8 mouse cellular contexts compared by ENCODE assay signal in genomic region chr2:70825371-70826051, GRCm38 (mm10). TPM values are rescaled to one million over a fixed set of nuclear protein-coding genes. Genes with fewer than 3 reads are reported as not detected.
DNase-seq lines count a peak whose midpoint lies in the region; ATAC-seq and TF ChIP-seq lines count a peak whose summit lies in the region.

Tlk1 (minus strand) TSS chr2:70825728.

- peak; percentile 75 to 80 (median 78) for DNase-seq in liver, embryonic 14.5 days (ENCODE audit: low read depth in 3 of 3, low spot score in 3 of 3)
- DNase-seq in neural tube, embryonic 11.5 days (ENCODE audit: low spot score) = peak; percentile 91

- ATAC-seq in embryonic facial prominence, embryonic 15.5 days (ENCODE audit: insufficient number of reproducible peaks, low FRiP score, low TSS enrichment, low read depth) = peak; percentile 87
- ATAC-seq in heart, embryonic 12.5 days (ENCODE audit: insufficient number of reproducible peaks, low FRiP score) = peak; percentile 88
- peak; percentile 92 for ATAC-seq in kidney, embryonic 16.5 days (ENCODE audit: low FRiP score, low TSS enrichment)
- peak; percentile 81 for ATAC-seq in liver, embryonic 14.5 days (ENCODE audit: insufficient read depth)
- ATAC-seq in neural tube, embryonic 11.5 days (ENCODE audit: insufficient read depth, low FRiP score, low TSS enrichment) = peak; percentile 76
- ATAC-seq in stomach, embryonic 16.5 days (ENCODE audit: insufficient read depth, low FRiP score) = peak; percentile 93

- no peaks in the 10 kb centered on the region for H3K36me3 ChIP-seq in C2C12 (ENCODE audit: control insufficient read depth, insufficient read depth)
- H3K36me3 ChIP-seq in embryonic facial prominence, embryonic 15.5 days = no peaks in the 10 kb centered on the region
- H3K36me3 ChIP-seq in heart, embryonic 12.5 days = no peaks in the 10 kb centered on the region
- H3K36me3 ChIP-seq in kidney, embryonic 16.5 days (ENCODE audit: insufficient read depth, low read length) = no peaks in the 10 kb centered on the region
- H3K36me3 ChIP-seq in liver, embryonic 14.5 days (replicated peaks; ENCODE audit: control insufficient read depth, insufficient read depth, low read depth) = no peaks in the 10 kb centered on the region
- no peaks in the 10 kb centered on the region for H3K36me3 ChIP-seq in neural tube, embryonic 11.5 days (ENCODE audit: control insufficient read depth, insufficient read depth, low read length)
- no peaks in the 10 kb centered on the region for H3K36me3 ChIP-seq in stomach, embryonic 16.5 days (ENCODE audit: control insufficient read depth, insufficient read depth, low read length)

- TF ChIP-seq EP300 in liver, embryonic 14.5 days (IDR thresholded peaks at IDR 0.05; ENCODE audit: low read depth) = no peak

- no peaks in the 10 kb centered on the region for H3K27me3 ChIP-seq in C2C12 (ENCODE audit: control insufficient read depth, insufficient read depth, insufficient read length)
- H3K27me3 ChIP-seq in embryonic facial prominence, embryonic 15.5 days = no peaks in the 10 kb centered on the region
- no peaks in the 10 kb centered on the region for H3K27me3 ChIP-seq in heart, embryonic 12.5 days (replicated peaks)
- H3K27me3 ChIP-seq in kidney, embryonic 16.5 days (ENCODE audit: insufficient read depth, low read length) = no peaks in the 10 kb centered on the region
- no peaks in the 10 kb centered on the region for H3K27me3 ChIP-seq in liver, embryonic 14.5 days (ENCODE audit: control insufficient read depth, insufficient read depth, low read length)
- H3K27me3 ChIP-seq in neural tube, embryonic 11.5 days (ENCODE audit: control insufficient read depth, insufficient read depth, low read length) = no peaks in the 10 kb centered on the region
- H3K27me3 ChIP-seq in stomach, embryonic 16.5 days (ENCODE audit: control insufficient read depth, insufficient read depth, low read length) = no peaks in the 10 kb centered on the region

- H3K4me3 ChIP-seq in C2C12 (ENCODE audit: insufficient read depth, poor library complexity, severe bottlenecking) = peak within 1 kb of the TSS; percentile 69
- peak within 1 kb of the TSS; percentile 91 for H3K4me3 ChIP-seq in bone marrow macrophage, adult 2 months (ENCODE audit: insufficient read depth, low read length)
- H3K4me3 ChIP-seq in embryonic facial prominence, embryonic 15.5 days (replicated peaks) = peak within 1 kb of the TSS; percentile 94
- H3K4me3 ChIP-seq in heart, embryonic 12.5 days = peak within 1 kb of the TSS; percentile 94
- peak within 1 kb of the TSS; percentile 93 for H3K4me3 ChIP-seq in kidney, embryonic 16.5 days (ENCODE audit: low read length)
- peak within 1 kb of the TSS; percentile 96 to 98 for H3K4me3 ChIP-seq in liver, embryonic 14.5 days (ENCODE audit: insufficient read depth in 1 of 2, low read depth in 2 of 2, low read length in 2 of 2)
- peak within 1 kb of the TSS; percentile 85 for H3K4me3 ChIP-seq in neural tube, embryonic 11.5 days (ENCODE audit: low read depth, low read length)
- H3K4me3 ChIP-seq in stomach, embryonic 16.5 days (replicated peaks; ENCODE audit: low read length) = peak within 1 kb of the TSS; percentile 91

- peak within 1 kb of the TSS; percentile 52 for H3K4me2 ChIP-seq in embryonic facial prominence, embryonic 15.5 days (replicated peaks)
- peak within 1 kb of the TSS; percentile 74 for H3K4me2 ChIP-seq in heart, embryonic 12.5 days
- peak within 1 kb of the TSS; percentile 84 for H3K4me2 ChIP-seq in kidney, embryonic 16.5 days (replicated peaks; ENCODE audit: low read depth, low read length)
- peak within 1 kb of the TSS; percentile 74 for H3K4me2 ChIP-seq in liver, embryonic 14.5 days (ENCODE audit: low read depth)
- H3K4me2 ChIP-seq in neural tube, embryonic 11.5 days (ENCODE audit: low read depth) = peak within 1 kb of the TSS; percentile 66
- H3K4me2 ChIP-seq in stomach, embryonic 16.5 days (ENCODE audit: low read depth, low read length) = peak within 1 kb of the TSS; percentile 67

- peak within 1 kb of the TSS; percentile 93 for H3K9ac ChIP-seq in embryonic facial prominence, embryonic 15.5 days
- H3K9ac ChIP-seq in heart, embryonic 12.5 days = peak within 1 kb of the TSS; percentile 98
- peak within 1 kb of the TSS; percentile 99 for H3K9ac ChIP-seq in kidney, embryonic 16.5 days (replicated peaks; ENCODE audit: low read length)
- H3K9ac ChIP-seq in liver, embryonic 14.5 days (replicated peaks) = peak within 1 kb of the TSS; percentile 99
- peak within 1 kb of the TSS; percentile 97 for H3K9ac ChIP-seq in neural tube, embryonic 11.5 days (ENCODE audit: low read length)
- peak within 1 kb of the TSS; percentile 99 for H3K9ac ChIP-seq in stomach, embryonic 16.5 days (ENCODE audit: low read length)

- WGBS in embryonic facial prominence, embryonic 15.5 days = under 1% methylated on average over 68 of the region's 118 CpGs
- WGBS in heart, embryonic 12.5 days = under 1% methylated on average over 63 of the region's 118 CpGs
- 0% methylated on average over 27 of the region's 118 CpGs for WGBS in kidney, embryonic 16.5 days
- under 1% methylated on average over 97 of the region's 118 CpGs for WGBS in liver, embryonic 14.5 days (ENCODE audit: insufficient replicate concordance)
- WGBS in neural tube, embryonic 11.5 days = under 1% methylated on average over 30 of the region's 118 CpGs
- under 1% methylated on average over 82 of the region's 118 CpGs for WGBS in stomach, embryonic 16.5 days

- no peaks in the 10 kb centered on the region for H3K9me3 ChIP-seq in embryonic facial prominence, embryonic 15.5 days (replicated peaks)
- 0 out of 2 replicates have a peak, but pooled peaks cover 3% of the 10 kb centered on the region for H3K9me3 ChIP-seq in heart, embryonic 12.5 days (replicated peaks)
- no peaks in the 10 kb centered on the region for H3K9me3 ChIP-seq in kidney, embryonic 16.5 days (ENCODE audit: low read length)
- H3K9me3 ChIP-seq in liver, embryonic 14.5 days (ENCODE audit: control insufficient read depth, low read length) = no peaks in the 10 kb centered on the region
- H3K9me3 ChIP-seq in neural tube, embryonic 11.5 days (ENCODE audit: control insufficient read depth, low read length) = no peaks in the 10 kb centered on the region
- no peaks in the 10 kb centered on the region for H3K9me3 ChIP-seq in stomach, embryonic 16.5 days (replicated peaks; ENCODE audit: control insufficient read depth, low read length)

- H3K27ac ChIP-seq in bone marrow macrophage, adult 2 months (ENCODE audit: insufficient read depth, low read depth, low read length) = peak within 1 kb of the TSS; percentile 97
- peak within 1 kb of the TSS; percentile 100 for H3K27ac ChIP-seq in embryonic facial prominence, embryonic 15.5 days (replicated peaks)
- H3K27ac ChIP-seq in heart, embryonic 12.5 days (ENCODE audit: poor library complexity, severe bottlenecking) = peak within 1 kb of the TSS; percentile 100
- H3K27ac ChIP-seq in kidney, embryonic 16.5 days (ENCODE audit: low read length) = peak within 1 kb of the TSS; percentile 100
- peak within 1 kb of the TSS; percentile 97 for H3K27ac ChIP-seq in liver, embryonic 14.5 days
- peak within 1 kb of the TSS; percentile 100 for H3K27ac ChIP-seq in neural tube, embryonic 11.5 days (ENCODE audit: low read depth, low read length)
- H3K27ac ChIP-seq in stomach, embryonic 16.5 days (ENCODE audit: low read length) = peak within 1 kb of the TSS; percentile 100

- peaks cover 40% of the 10 kb centered on the region for H3K79me3 ChIP-seq in C2C12 (ENCODE audit: low read depth)

- TF ChIP-seq POLR2A in bone marrow macrophage, adult 2 months (IDR thresholded peaks at IDR 0.05; ENCODE audit: borderline replicate concordance, low read depth, low read length) = no peak

- TF ChIP-seq CTCF in C2C12 (IDR thresholded peaks at IDR 0.05; ENCODE audit: control insufficient read depth, insufficient read depth, insufficient read length) = no peak
- TF ChIP-seq CTCF in bone marrow macrophage, adult 2 months (IDR thresholded peaks at IDR 0.05; ENCODE audit: low read depth, low read length) = no peak
- no peak for TF ChIP-seq CTCF in liver, embryonic 14.5 days (IDR thresholded peaks at IDR 0.05; ENCODE audit: low read depth)

- peak within 1 kb of the TSS; percentile 99 for H3ac ChIP-seq in C2C12 (ENCODE audit: control insufficient read depth, insufficient read length, low read depth)

- H3K79me2 ChIP-seq in C2C12 (ENCODE audit: control insufficient read depth, insufficient read depth) = peaks cover 45% of the 10 kb centered on the region

- H3K4me1 ChIP-seq in bone marrow macrophage, adult 2 months (ENCODE audit: control insufficient read depth, insufficient read depth, low read length) = peaks cover 14% of the 10 kb centered on the region
- peaks cover 19% of the 10 kb centered on the region for H3K4me1 ChIP-seq in embryonic facial prominence, embryonic 15.5 days
- H3K4me1 ChIP-seq in heart, embryonic 12.5 days (replicated peaks) = peaks cover 15% of the 10 kb centered on the region
- peaks cover 20% of the 10 kb centered on the region for H3K4me1 ChIP-seq in kidney, embryonic 16.5 days (ENCODE audit: insufficient read depth, low read length)
- peaks cover 50 to 51% of the 10 kb centered on the region in 2 experiments for H3K4me1 ChIP-seq in liver, embryonic 14.5 days (replicated peaks; ENCODE audit: control insufficient read depth in 2 of 2, insufficient read depth in 2 of 2, low read length in 1 of 2)
- H3K4me1 ChIP-seq in neural tube, embryonic 11.5 days (ENCODE audit: control insufficient read depth, insufficient read depth, low read length) = no peaks in the 10 kb centered on the region; the same call in 1 of the 2 replicates
- peaks cover 6% of the 10 kb centered on the region for H3K4me1 ChIP-seq in stomach, embryonic 16.5 days (ENCODE audit: control insufficient read depth, insufficient read depth, low read length)

TF ChIP-seq in C2C12, 6 proteins besides CTCF, POLR2A, EP300 and RAD21 (continues in another document):
- TF ChIP-seq MAX (IDR thresholded peaks at IDR 0.05) (no peak), MYOD1 (IDR thresholded peaks at IDR 0.05; ENCODE audit: control insufficient read depth, insufficient read length, low read depth) (no peak), USF1 (IDR thresholded peaks at IDR 0.05; ENCODE audit: low read depth) (no peak), CEBPB (IDR thresholded peaks at IDR 0.05; ENCODE audit: low read depth) (no peak)

RNA-seq across cellular contexts. Expression of gene Tlk1, which starts in this region (rescaled TPM):
- polyA plus RNA-seq in C2C12 (2012; fragmentation: generic; extraction: Trizol) = 8.1 TPM
- polyA plus RNA-seq in bone marrow macrophage, adult 2 months (2012; ENCODE audit: insufficient read depth, insufficient read length, missing spikeins) = 44.3 and 52.2 TPM in 2 replicates
- polyA plus RNA-seq in embryonic facial prominence, embryonic 15.5 days (2015; fragmentation: Nextera tagmentation; extraction: Ambion mirVana) = 28.5 and 32.8 TPM in 2 replicates
- polyA plus RNA-seq in heart, embryonic 12.5 days (2016; fragmentation: Nextera tagmentation; extraction: Ambion mirVana) = 38.5 and 43.6 TPM in 2 replicates
- 25.0 and 28.6 TPM in 2 replicates for polyA plus RNA-seq in kidney, embryonic 16.5 days (2015; fragmentation: Nextera tagmentation; extraction: Ambion mirVana)
- 15.0 and 23.7 TPM in 2 replicates for polyA plus RNA-seq in liver, embryonic 14.5 days (2012; rRNA removed)
- polyA plus RNA-seq in liver, embryonic 14.5 days (2014; fragmentation: Nextera tagmentation; extraction: Ambion mirVana) = 24.3 and 36.1 TPM in 2 replicates
- 39.0 and 42.0 TPM in 2 replicates for polyA plus RNA-seq in neural tube, embryonic 11.5 days (2014; fragmentation: Nextera tagmentation; extraction: Ambion mirVana)
- 24.4 and 24.9 TPM in 2 replicates for polyA plus RNA-seq in stomach, embryonic 16.5 days (2015; fragmentation: Nextera tagmentation; extraction: Ambion mirVana)

Comparison
In these comparisons a context has a peak if more than half of its experiments do, and no peak if none do; other contexts are left out.
1. Peak in every context shown above with its lines: DNase-seq, ATAC-seq, H3K4me3 ChIP-seq and H3K27ac ChIP-seq.